ENCODE assay signal across 21 mouse cellular contexts in genomic region chr2:178950304-178950703, GRCm38 (mm10).
A peak's percentile ranks its signal among the peaks of the same experiment; 100 is the strongest.
DNase-seq lines count a peak whose midpoint lies in the region; ATAC-seq lines count a peak whose summit lies in the region.
"Had no signal": no experiment of that assay in that cellular context is flagged by ENCODE, and none has a peak within 500 bp of the region (broad histone marks: within the 10 kb centered on the region; RNA-seq: fewer than 3 reads in every experiment).

No protein-coding gene starts in this region.

- 4% methylated on average over 1 of the region's 1 CpGs for WGBS in forebrain, embryonic 16.5 days
- WGBS in forebrain, embryonic 10.5 days = 56% methylated on average over 1 of the region's 1 CpGs
- WGBS in neural tube, embryonic 15.5 days = 29% methylated on average over 1 of the region's 1 CpGs
- 74% methylated on average over 1 of the region's 1 CpGs for WGBS in limb, embryonic 10.5 days

- H3K9ac ChIP-seq in forebrain, embryonic 16.5 days (replicated peaks; ENCODE audit: low read depth, low read length) = no peak overlapping the region
- H3K9ac ChIP-seq in neural tube, embryonic 15.5 days (replicated peaks) = no peak overlapping the region
- H3K9ac ChIP-seq: embryonic facial prominence, embryonic 15.5 days; hindbrain, embryonic 12.5 days had no signal

- no peaks in the 10 kb centered on the region for H3K27me3 ChIP-seq in forebrain, embryonic 16.5 days (replicated peaks; ENCODE audit: control insufficient read depth, insufficient read depth, low read length)
- H3K27me3 ChIP-seq in forebrain, embryonic 10.5 days (ENCODE audit: poor library complexity, severe bottlenecking) = no peaks in the 10 kb centered on the region
- no peaks in the 10 kb centered on the region for H3K27me3 ChIP-seq in neural tube, embryonic 15.5 days (replicated peaks)
- no peaks in the 10 kb centered on the region for H3K27me3 ChIP-seq in limb, embryonic 10.5 days (ENCODE audit: low read depth, poor library complexity, severe bottlenecking)
- H3K27me3 ChIP-seq: embryonic facial prominence, embryonic 15.5 days; hindbrain, embryonic 12.5 days had no signal

- H3K27ac ChIP-seq in forebrain, embryonic 16.5 days (ENCODE audit: low read length) = peak overlapping the region; percentile 75
- H3K27ac ChIP-seq in forebrain, embryonic 10.5 days = no peak overlapping the region
- H3K27ac ChIP-seq in neural tube, embryonic 15.5 days (replicated peaks) = peak overlapping the region; percentile 13; the same call in 1 of the 2 replicates
- peak overlapping the region; percentile 20; the same call in 1 of the 2 replicates for H3K27ac ChIP-seq in limb, embryonic 10.5 days
- H3K27ac ChIP-seq: embryonic facial prominence, embryonic 15.5 days; hindbrain, embryonic 12.5 days had no signal

- no peaks in the 10 kb centered on the region for H3K36me3 ChIP-seq in forebrain, embryonic 16.5 days (ENCODE audit: control insufficient read depth, insufficient read depth)
- no peaks in the 10 kb centered on the region for H3K36me3 ChIP-seq in forebrain, embryonic 10.5 days (replicated peaks)
- no peaks in the 10 kb centered on the region for H3K36me3 ChIP-seq in neural tube, embryonic 15.5 days
- no peaks in the 10 kb centered on the region for H3K36me3 ChIP-seq in limb, embryonic 10.5 days
- H3K36me3 ChIP-seq: embryonic facial prominence, embryonic 15.5 days; hindbrain, embryonic 12.5 days had no signal

- no peak overlapping the region for H3K4me2 ChIP-seq in forebrain, embryonic 16.5 days (ENCODE audit: low read length)
- H3K4me2 ChIP-seq in neural tube, embryonic 15.5 days = no peak overlapping the region
- H3K4me2 ChIP-seq: embryonic facial prominence, embryonic 15.5 days; hindbrain, embryonic 12.5 days had no signal

- no peak overlapping the region for H3K4me3 ChIP-seq in forebrain, embryonic 16.5 days (replicated peaks; ENCODE audit: low read length)
- no peak overlapping the region for H3K4me3 ChIP-seq in forebrain, embryonic 10.5 days
- no peak overlapping the region for H3K4me3 ChIP-seq in neural tube, embryonic 15.5 days (replicated peaks)
- no peak overlapping the region for H3K4me3 ChIP-seq in limb, embryonic 10.5 days
- H3K4me3 ChIP-seq: embryonic facial prominence, embryonic 15.5 days; erythroblast, embryonic 14.5 days; hindbrain, embryonic 12.5 days had no signal

- no peaks in the 10 kb centered on the region for H3K9me3 ChIP-seq in forebrain, embryonic 16.5 days (ENCODE audit: control insufficient read depth, low read length)
- H3K9me3 ChIP-seq in forebrain, embryonic 10.5 days = no peaks in the 10 kb centered on the region
- H3K9me3 ChIP-seq in neural tube, embryonic 15.5 days (replicated peaks) = no peaks in the 10 kb centered on the region
- no peaks in the 10 kb centered on the region for H3K9me3 ChIP-seq in limb, embryonic 10.5 days (replicated peaks)
- H3K9me3 ChIP-seq: embryonic facial prominence, embryonic 15.5 days; hindbrain, embryonic 12.5 days had no signal

- DNase-seq in forebrain, embryonic 10.5 days (ENCODE audit: extremely low spot score, low spot score) = no peak
- DNase-seq in neural tube, embryonic 10.5 days (ENCODE audit: extremely low spot score, low spot score) = no peak
- no peak for DNase-seq in limb, embryonic 10.5 days (ENCODE audit: low spot score)
- no peak for DNase-seq in right cerebral cortex, postnatal 36 days (ENCODE audit: low spot score in 2 of 2)
- DNase-seq in adrenal gland, postnatal 14 days = no peak
- DNase-seq: adrenal gland, adult 8-10 months; cerebellum, adult 18-20 months; cerebellum, adult 9-11 months; cerebellum, postnatal 36 days; gastrocnemius, postnatal 36 days; heart, adult 11 months; heart, postnatal 10 days; heart, postnatal 4 days had no signal

- H3K4me1 ChIP-seq in forebrain, embryonic 16.5 days (replicated peaks; ENCODE audit: control insufficient read depth, insufficient read depth, low read length) = peaks cover 17% of the 10 kb centered on the region
- H3K4me1 ChIP-seq in forebrain, embryonic 10.5 days = peaks cover 33% of the 10 kb centered on the region
- H3K4me1 ChIP-seq in neural tube, embryonic 15.5 days = peaks cover 14% of the 10 kb centered on the region
- peaks cover 12% of the 10 kb centered on the region for H3K4me1 ChIP-seq in limb, embryonic 10.5 days

- peak; percentile 49; the same call in 1 of the 2 replicates for ATAC-seq in forebrain, embryonic 16.5 days
- ATAC-seq in neural tube, embryonic 15.5 days (ENCODE audit: low FRiP score) = no peak
- ATAC-seq: hindbrain, embryonic 16.5 days; inflammation-experienced regulatory T-cells, adult 6 months; intestine, postnatal 0 days had no signal
